Mouse (Mus musculus): ENCODE data around the gene Rwdd1.
"Not testable (repeated sequence)": the region's sequence is repeated elsewhere in the genome, so short reads cannot be mapped to it uniquely, and the experiment has no call there.

Gene Rwdd1

GRCm38 (mm10) chr10:34019302-34020075, at the start of gene Rwdd1:
Gene Rwdd1 (minus strand): TSS chr10:34019624.
- DNase-seq (ENCODE audit: low spot score in 2 of 2) = peak; percentile 98

GRCm38 (mm10) chr10:34066591-34066990, 47.2 kb upstream of the Rwdd1 start:
- no peak for DNase-seq (ENCODE audit: low spot score in 2 of 2)

GRCm38 (mm10) chr10:34053987-34054386, 34.6 kb upstream of the Rwdd1 start:
- no peak for DNase-seq (ENCODE audit: low spot score in 2 of 2)

GRCm38 (mm10) chr10:34044210-34044609, 24.8 kb upstream of the Rwdd1 start, which contains the start of gene Calhm4:
Gene Calhm4 (minus strand): TSS chr10:34044310.
- no peak for DNase-seq (ENCODE audit: low spot score in 2 of 2)

GRCm38 (mm10) chr10:34037401-34037800, 18.0 kb upstream of the Rwdd1 start, which contains the start of gene Trappc3l:
Gene Trappc3l (plus strand): TSS chr10:34037597.
- no peak for DNase-seq (ENCODE audit: low spot score in 2 of 2)

GRCm38 (mm10) chr10:34036587-34036986, 17.2 kb upstream of the Rwdd1 start:
- no peak for DNase-seq (ENCODE audit: low spot score in 2 of 2)

GRCm38 (mm10) chr10:34033630-34034305, 14.3 kb upstream of the Rwdd1 start:
- peak; percentile 38 to 50 for DNase-seq (ENCODE audit: low spot score in 2 of 2)

GRCm38 (mm10) chr10:34030322-34030721, 10.9 kb upstream of the Rwdd1 start:
- no peak for DNase-seq (ENCODE audit: low spot score in 2 of 2)

- DNase-seq (ENCODE audit: low spot score in 2 of 2) = no peak
Observed at GRCm38 (mm10) chr10:34018746-34019301, 600 bp downstream of the Rwdd1 start.

GRCm38 (mm10) chr10:34013241-34013640, 6.2 kb downstream of the Rwdd1 start:
- no peak for DNase-seq (ENCODE audit: low spot score in 2 of 2)

GRCm38 (mm10) chr10:34012581-34012980, 6.8 kb downstream of the Rwdd1 start:
- DNase-seq (ENCODE audit: low spot score in 2 of 2) = no peak

- no peak for DNase-seq (ENCODE audit: low spot score in 2 of 2)
Observed at GRCm38 (mm10) chr10:33998397-33998796, 21.0 kb downstream of the Rwdd1 start.

- DNase-seq (ENCODE audit: low spot score in 2 of 2) = not testable (repeated sequence)
Observed at GRCm38 (mm10) chr10:33996686-33997085, 22.7 kb downstream of the Rwdd1 start.

GRCm38 (mm10) chr10:33986771-33987170, 32.7 kb downstream of the Rwdd1 start:
- peak; percentile 8 for DNase-seq (ENCODE audit: low spot score in 2 of 2)

GRCm38 (mm10) chr10:33974781-33975494, 44.5 kb downstream of the Rwdd1 start:
- no peak for DNase-seq (ENCODE audit: low spot score in 2 of 2)

- no peak for DNase-seq (ENCODE audit: low spot score in 2 of 2)
Observed at GRCm38 (mm10) chr10:33952509-33952908, 66.9 kb downstream of the Rwdd1 start.

- DNase-seq (ENCODE audit: low spot score in 2 of 2) = peak; percentile 62 to 66
Observed at GRCm38 (mm10) chr10:33950803-33951583, 68.4 kb downstream of the Rwdd1 start, which contains the start of gene Zup1. Gene Zup1 (minus strand): TSS chr10:33951269.

Measured in urinary bladder, adult 18-20 months (tissue).